Mouse (Mus musculus): ENCODE data around the gene Rnf168.

The Rnf168 gene

GRCm38 (mm10) chr16:32312859-32313258 is 35.6 kb downstream of the Rnf168 start:
- in situ Hi-C loops (cut with MseI, MboI), result no loop called here

- in situ Hi-C loops (cut with MseI, MboI), result no loop called here
These were observed 39.3 kb downstream of the Rnf168 start for GRCm38 (mm10) chr16:32316601-32317000.

GRCm38 (mm10) chr16:32323953-32324352 is 46.7 kb downstream of the Rnf168 start:
- in situ Hi-C loops (cut with MseI, MboI), result no loop called here

- in situ Hi-C loops (cut with MseI, MboI), result no loop called here
These were observed 53.8 kb downstream of the Rnf168 start for GRCm38 (mm10) chr16:32330876-32331670.

- in situ Hi-C loops (cut with MseI, MboI), result no loop called here
These were observed 54.8 kb downstream of the Rnf168 start, which contains the start of gene Ubxn7 for GRCm38 (mm10) chr16:32332040-32332555. Ubxn7 (plus strand) TSS chr16:32332257.

- in situ Hi-C loops (cut with MseI, MboI), result no loop called here
These were observed 55.6 kb downstream of the Rnf168 start for GRCm38 (mm10) chr16:32332556-32333511.

GRCm38 (mm10) chr16:32335146-32335545 is 57.9 kb downstream of the Rnf168 start:
- in situ Hi-C loops (cut with MseI, MboI), result no loop called here

- in situ Hi-C loops (cut with MseI, MboI), result no loop called here
These were observed 58.9 kb downstream of the Rnf168 start for GRCm38 (mm10) chr16:32336026-32336780.

GRCm38 (mm10) chr16:32337001-32337400 is 59.7 kb downstream of the Rnf168 start:
- in situ Hi-C loops (cut with MseI, MboI), result no loop called here

GRCm38 (mm10) chr16:32340451-32340850 is 63.2 kb downstream of the Rnf168 start:
- in situ Hi-C loops (cut with MseI, MboI), result no loop called here

GRCm38 (mm10) chr16:32345521-32345920 is 68.3 kb downstream of the Rnf168 start:
- in situ Hi-C loops (cut with MseI, MboI), result no loop called here

GRCm38 (mm10) chr16:32350776-32351175 is 73.5 kb downstream of the Rnf168 start:
- in situ Hi-C loops (cut with MseI, MboI), result no loop called here

Data from mouse trophoblast stem cell (cell line).